Mouse (Mus musculus) yolk sac, embryonic 10.5 days (tissue): ENCODE results near the gene Olfr301.

Experiments
- DNase-seq: peaks from one replicate; pipeline ENCODE4 v3.0.0-alpha.2; 2017; ENCODE audit warnings: low spot score

Olfr301 gene

GRCm38 (mm10) chr7:86403546-86403945, at the start of gene Olfr301:
Gene Olfr301, plus strand, starts transcription at chr7:86403846.
- DNase-seq: no peak

- no peak for DNase-seq
Measured at GRCm38 (mm10) chr7:86366828-86367227, 36.8 kb upstream of the Olfr301 start, which contains the start of gene Olfr305. Gene Olfr305, minus strand, starts transcription at chr7:86366928.

- no peak for DNase-seq
Measured at GRCm38 (mm10) chr7:86385769-86386168, 17.9 kb upstream of the Olfr301 start.

- no peak for DNase-seq
Measured at GRCm38 (mm10) chr7:86386558-86386957, 17.1 kb upstream of the Olfr301 start, which contains the start of gene Olfr304. Gene Olfr304, minus strand, starts transcription at chr7:86386658.

- no peak for DNase-seq
Measured at GRCm38 (mm10) chr7:86397689-86398088, 6.0 kb upstream of the Olfr301 start, which contains the start of gene Olfr303. Gene Olfr303, minus strand, starts transcription at chr7:86397789.

GRCm38 (mm10) chr7:86459621-86460020, 56.0 kb downstream of the Olfr301 start, which contains the start of gene Olfr299:
Gene Olfr299, plus strand, starts transcription at chr7:86459921.
- DNase-seq: no peak
